Mouse (Mus musculus) 416B (cell line): ENCODE data around the gene Tdrd7.

Experiments used
- DNase-seq: peaks from one replicate; pipeline ENCODE4 v3.0.0; 2011; ENCODE audit warnings: low read depth

Gene Tdrd7

GRCm38 (mm10) chr4:45972448-45972854, 7.3 kb downstream of the Tdrd7 start:
- DNase-seq: peak; percentile 35

GRCm38 (mm10) chr4:45972951-45973350, 7.8 kb downstream of the Tdrd7 start:
- no peak for DNase-seq

GRCm38 (mm10) chr4:45976931-45977667, 12.0 kb downstream of the Tdrd7 start:
- DNase-seq: no peak

DNA sequence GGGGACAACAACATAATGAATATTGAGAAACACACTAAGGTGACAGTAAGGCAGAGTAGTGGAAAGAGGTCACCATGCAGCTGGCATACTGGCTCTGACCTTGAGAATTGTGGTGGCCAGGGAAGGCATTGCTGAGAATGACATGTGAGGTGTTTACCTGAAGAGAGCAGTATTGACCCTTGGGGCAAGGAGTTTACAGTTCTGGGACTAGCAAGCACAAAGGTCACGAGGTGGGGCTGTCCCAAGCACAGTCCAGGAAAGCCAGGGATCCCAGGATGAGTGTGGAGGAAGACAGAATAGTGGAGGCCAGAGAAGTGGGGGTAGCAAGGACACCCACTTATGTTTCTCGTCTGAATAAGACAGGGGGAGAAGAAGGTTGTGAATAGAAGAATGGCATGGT, 14.8 kb downstream of the Tdrd7 start:
- DNase-seq: no peak

DNA sequence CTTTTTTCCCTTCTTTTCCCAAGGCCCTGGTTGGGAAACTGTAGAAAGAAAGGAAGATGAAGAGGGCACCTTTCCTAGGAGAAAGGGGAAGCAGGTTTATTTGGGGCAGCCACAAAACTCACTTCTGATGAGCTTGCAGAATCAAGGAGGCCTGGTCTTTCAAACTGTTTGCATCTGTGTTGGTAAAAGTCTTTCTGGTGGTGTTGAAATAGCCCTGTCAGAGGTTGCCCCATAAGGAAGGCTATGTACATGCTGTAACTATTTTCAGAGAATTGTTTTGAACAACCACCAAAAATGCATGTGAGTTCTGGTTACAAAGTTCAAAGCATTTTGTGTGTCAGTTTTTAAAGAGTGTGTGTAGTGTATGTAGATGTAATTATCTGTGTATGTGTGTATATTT, 15.9 kb downstream of the Tdrd7 start:
- peak; percentile 69 for DNase-seq

- no peak for DNase-seq
Measured at GRCm38 (mm10) chr4:45990427-45991135, 25.4 kb downstream of the Tdrd7 start.

DNA sequence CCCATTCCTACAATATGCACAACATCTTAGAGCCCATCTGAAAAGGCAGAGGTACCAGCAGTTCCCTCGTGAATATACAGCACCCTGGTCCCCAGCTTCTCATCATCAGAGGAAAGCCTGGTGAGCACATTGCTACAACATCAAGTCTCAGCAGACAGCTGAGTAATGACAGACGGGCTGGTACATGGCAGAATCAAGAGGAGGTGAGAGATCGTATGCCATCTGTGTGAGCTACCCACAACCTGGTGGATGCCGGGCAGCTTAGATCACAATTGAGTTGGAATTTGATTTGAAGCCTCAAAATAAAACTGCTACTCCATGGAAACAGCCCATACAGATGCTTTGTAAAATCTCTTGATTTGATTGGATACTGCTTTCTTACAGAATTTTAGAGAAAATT, 33.4 kb downstream of the Tdrd7 start:
- DNase-seq: no peak

DNA sequence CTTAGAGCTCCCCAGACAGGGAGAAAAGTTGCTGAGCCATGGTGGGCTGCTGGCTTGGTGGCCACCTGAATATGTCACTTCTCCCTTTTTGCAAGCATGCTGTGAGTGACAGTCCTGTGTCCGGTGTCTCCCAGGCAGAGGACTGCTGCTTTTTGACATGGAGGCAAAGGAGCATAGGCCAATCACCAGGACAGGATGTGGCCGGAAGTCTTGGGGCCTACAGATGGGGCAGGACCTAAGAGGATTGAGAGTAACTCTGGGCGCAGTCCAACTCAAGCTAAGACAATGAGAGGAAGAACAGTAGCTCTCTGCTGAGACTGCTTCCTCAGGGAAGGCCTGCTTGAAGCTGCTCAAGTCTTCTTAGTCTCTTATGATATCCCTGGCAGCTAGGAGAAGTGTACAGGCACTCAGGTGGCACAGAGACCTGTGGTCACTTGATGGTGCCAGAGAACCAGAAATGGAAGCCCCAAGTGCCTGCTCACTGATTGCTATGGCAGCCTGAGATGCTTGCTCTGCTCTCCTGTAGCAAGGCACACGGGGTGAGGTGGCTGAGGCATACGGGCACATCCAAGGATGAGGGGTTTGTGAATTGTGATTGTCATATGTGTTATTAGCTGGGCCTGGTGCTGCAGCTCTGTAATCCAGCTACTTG, 43.1 kb downstream of the Tdrd7 start:
- DNase-seq: peak; percentile 80

- DNase-seq: no peak
Measured at GRCm38 (mm10) chr4:46011698-46012097, 46.6 kb downstream of the Tdrd7 start.

DNA sequence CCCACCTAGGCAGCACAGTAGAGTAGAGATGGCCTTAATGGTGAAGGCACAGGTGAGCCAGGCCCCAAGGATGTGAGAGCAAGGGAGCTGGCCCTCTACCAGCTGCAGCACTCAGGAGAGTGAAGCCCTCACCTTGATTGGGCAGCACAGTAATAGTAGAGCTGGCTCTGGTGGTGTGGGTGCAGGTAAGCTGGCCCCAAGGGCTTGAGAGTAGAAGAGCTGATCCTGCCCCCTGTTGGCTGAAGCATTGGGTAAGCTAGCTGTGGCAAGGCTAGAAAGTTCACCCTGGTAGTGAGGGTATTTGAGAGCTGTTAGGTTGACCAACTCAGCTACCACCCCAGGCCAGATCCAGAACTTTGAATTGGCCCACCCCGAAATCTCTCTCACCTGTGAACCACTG, 50.5 kb downstream of the Tdrd7 start:
- DNase-seq: peak; percentile 5

GRCm38 (mm10) chr4:46023021-46023481, 57.9 kb downstream of the Tdrd7 start:
- DNase-seq: no peak

- DNase-seq: peak; percentile 9
Measured at GRCm38 (mm10) chr4:46025893-46026292, 60.8 kb downstream of the Tdrd7 start.

DNA sequence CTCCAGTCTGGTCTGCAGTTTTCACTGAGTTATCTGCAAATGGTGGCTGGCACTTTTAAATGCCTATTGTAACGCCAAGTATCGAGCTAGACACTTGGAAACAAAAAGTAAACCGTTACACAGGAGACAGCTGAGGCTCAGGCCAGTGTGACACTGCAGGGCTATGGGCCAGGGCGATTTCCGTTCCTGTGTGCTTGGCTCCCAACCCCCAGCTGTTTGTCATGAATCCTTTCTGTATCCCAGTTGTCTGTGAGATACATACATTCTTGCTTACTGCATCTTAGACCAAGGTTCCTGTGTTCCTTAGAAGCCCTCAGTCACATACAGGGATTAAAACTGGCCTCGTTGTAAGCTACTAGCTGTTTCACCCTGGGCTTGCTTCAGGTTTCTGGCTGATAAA, 63.1 kb downstream of the Tdrd7 start:
- DNase-seq: no peak

GRCm38 (mm10) chr4:46028781-46029180, 63.6 kb downstream of the Tdrd7 start:
- no peak for DNase-seq

DNA sequence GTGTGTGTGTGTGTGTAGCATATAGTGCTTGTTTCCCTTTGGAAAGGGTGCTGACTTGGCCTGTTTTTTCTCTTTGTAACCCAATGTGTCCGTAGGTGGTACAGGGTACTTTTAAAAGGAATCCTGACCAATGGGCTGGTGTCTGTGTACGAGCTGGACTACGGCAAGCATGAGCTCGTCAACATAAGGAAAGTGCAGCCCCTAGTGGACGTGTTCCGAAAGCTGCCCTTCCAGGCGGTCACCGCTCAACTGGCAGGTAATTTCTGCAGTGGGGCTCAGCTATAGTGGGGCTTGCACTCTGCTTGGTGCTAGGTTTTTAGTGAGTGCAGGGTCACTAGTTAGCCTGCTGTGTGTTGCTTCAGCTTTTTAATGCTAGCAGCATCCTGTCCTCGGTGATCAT, 64.4 kb downstream of the Tdrd7 start:
- DNase-seq: peak; percentile 38

DNA sequence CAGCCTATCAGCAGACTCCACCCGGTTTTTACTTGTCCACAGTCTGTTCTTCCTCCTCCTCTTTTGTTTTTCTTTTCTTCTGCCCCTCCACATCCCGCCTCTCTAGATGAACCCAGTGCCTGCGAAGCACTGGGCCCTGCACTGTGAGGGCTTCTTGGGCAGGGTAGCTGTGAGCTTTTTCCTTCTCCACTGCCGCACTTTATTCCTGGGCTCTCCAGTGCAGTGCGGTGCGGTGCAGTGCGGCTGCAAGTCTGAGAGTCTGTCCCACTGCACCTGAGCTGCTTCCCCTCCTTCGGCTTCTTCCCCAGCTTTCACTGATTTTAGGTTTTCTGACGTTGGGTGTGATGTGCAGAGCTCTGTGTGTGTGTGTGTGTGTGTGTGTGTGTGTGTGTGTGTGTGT, 67.3 kb downstream of the Tdrd7 start:
- DNase-seq: no peak

DNA sequence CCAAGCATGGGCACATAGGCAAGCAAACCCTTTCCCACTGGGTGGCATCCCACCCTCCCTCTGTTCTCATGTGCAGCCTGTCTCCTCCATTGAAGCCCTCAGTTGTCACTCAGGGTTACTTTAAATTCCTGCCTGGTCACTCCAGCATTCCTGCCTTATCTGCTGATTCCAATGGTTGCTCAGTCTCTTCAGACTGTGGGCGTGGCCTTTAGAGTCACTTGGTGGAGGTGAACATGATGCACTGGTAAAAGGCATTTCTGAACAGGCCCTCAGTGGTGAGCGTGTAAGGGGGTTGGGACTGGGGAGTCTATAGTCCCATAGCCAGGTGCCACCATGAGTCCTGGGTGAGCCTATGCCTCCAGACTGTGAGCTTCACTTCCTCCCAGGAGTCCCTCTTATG, 68.1 kb downstream of the Tdrd7 start:
- no peak for DNase-seq

DNA sequence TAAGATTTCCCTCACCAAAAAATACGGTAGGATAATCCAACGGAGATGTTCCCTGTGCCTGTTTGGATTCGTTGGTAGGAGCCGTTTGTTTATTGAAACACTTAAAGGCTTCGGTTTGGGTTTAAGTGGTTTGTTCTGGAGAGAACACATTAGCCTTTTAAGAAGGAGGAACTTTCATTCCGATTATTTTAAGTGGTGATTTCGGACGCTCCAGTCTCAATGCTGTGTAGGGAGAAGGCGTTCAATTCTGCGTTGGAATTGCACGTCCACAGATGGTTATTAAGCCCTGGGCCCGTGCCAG, 73.4 kb downstream of the Tdrd7 start:
- no peak for DNase-seq

DNA sequence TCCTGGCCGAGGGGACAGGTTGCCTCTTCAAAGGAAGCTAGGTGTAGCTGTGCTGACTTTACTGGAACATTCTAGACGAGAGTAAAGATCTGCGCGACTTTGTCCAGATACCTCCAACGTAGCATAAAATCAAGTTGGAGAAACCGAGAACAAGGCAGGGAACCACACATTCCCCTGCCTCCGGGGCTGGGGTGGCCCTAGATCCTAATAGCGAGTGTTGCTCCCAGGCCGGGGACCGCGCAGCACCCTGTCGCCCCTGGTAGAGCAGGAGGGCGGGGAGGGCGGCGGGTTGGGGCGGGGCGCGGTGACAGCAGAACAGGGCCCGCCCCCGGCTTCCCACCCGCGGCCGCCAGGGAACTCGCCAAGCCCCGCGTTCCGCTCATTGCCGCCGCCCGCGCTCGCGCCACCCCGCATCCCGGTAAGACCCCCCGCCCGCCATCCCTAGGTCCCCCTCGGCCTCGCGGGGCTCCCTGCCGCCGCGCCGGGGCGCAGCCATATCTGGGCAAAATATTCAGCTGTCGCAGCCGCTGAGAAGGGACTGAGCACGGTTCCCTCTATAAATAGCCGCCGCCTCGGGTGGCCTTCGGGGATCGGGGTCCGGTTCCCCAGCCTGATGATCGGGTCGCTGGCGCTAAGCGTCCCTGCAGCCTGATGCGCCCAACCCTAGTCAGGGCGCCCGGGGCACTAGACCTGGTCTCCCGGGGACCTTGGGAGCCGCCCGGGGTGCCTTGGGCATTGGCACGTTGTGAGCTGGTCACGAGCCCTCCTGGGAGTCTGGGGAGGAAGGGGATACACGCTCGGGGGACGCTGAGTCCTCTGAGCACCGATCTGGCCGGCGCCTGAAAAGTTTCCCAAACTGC, 74.0 kb downstream of the Tdrd7 start, which contains the start of gene Tmod1:
Tmod1 (plus strand) TSS at position 44 of the 860 bp plus-strand sequence.
- DNase-seq: no peak

DNA sequence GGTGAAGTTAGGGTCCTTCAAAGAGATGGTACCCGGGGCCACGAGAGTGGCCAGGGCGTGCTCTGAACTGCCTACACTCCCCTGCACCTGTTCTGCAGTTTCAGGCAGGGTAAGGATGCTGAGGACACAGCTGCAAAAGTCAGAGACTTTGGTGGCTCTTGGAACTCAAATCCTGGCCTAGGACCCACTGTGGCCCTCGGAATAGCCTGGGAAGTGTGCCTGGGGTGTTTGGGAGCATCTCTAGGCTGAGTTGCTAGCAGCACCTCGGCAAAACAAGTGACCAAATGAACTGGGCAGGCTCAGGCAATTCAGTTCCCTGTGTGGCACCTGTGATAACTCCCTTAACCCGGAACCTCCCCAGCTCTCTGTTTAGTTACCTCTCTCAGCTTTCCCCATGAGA, 74.8 kb downstream of the Tdrd7 start:
- DNase-seq: no peak

GRCm38 (mm10) chr4:46040594-46041192, 75.6 kb downstream of the Tdrd7 start:
- peak; percentile 6 for DNase-seq
